Mouse (Mus musculus) spleen, adult 2 months (tissue): Measurements from ENCODE around the gene Ovca2.

Experiments used
- CTCF ChIP-seq: fragments of 200-500 bp; IDR thresholded peaks from 2 replicates; pipeline ENCODE4 v1.5.1; 2011; ENCODE audit warnings: mild to moderate bottlenecking, inconsistent platforms; ENCODE audit not compliant: insufficient read depth, insufficient read length, insufficient replicate concordance; ENCODE audit errors: extremely low read depth
- POLR2A ChIP-seq: fragments of 200-500 bp; IDR thresholded peaks from 2 replicates; pipeline ENCODE4 v1.6.1; 2011; ENCODE audit warnings: low read depth, low read length, inconsistent platforms

- TF ChIP-seq POLR2A (no peak), CTCF (no peak)
Measured at GRCm38 (mm10) chr11:75145841-75146240, 32.8 kb downstream of the Ovca2 start.
